22 mouse cellular contexts compared by ENCODE assay signal in the genomic region with DNA sequence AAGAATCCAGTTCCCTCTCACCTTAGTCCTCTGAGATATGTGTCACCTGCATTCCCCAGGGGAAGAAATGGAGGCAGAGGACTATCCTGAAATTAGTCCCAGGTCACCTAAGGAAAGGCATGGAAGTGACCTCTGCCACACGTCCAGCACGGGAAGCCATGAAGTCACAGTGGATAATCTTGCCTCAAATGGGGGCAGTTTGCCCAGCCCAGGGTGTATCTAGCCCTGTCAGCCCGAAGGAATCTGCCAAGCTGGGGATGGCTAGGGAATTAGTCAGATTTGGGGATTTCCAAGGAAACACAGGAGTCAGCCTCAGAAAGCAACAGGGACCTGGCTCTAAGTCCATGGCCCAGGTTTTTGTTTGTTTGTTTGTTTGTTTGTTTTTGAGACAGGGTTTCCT. TPM values are rescaled to one million over a fixed set of nuclear protein-coding genes. Genes with fewer than 3 reads are reported as not detected.
DNase-seq lines count a peak whose midpoint lies in the region; ATAC-seq and TF ChIP-seq lines count a peak whose summit lies in the region.
"Had no signal": no experiment of that assay in that cellular context is flagged by ENCODE, and none has a peak within 500 bp of the region (broad histone marks: within the 10 kb centered on the region; RNA-seq: fewer than 3 reads in every experiment).

No protein-coding gene starts in this region.

- H3K4me2 ChIP-seq in liver, embryonic 13.5 days: no peak overlapping the region
- no peak overlapping the region for H3K4me2 ChIP-seq in liver, postnatal 0 days (ENCODE audit: low read depth, low read length)
- H3K4me2 ChIP-seq: hindbrain, embryonic 12.5 days; limb, embryonic 13.5 days; neural tube, embryonic 13.5 days had no signal

- H3K9ac ChIP-seq in liver, embryonic 13.5 days: no peak overlapping the region
- no peak overlapping the region for H3K9ac ChIP-seq in liver, postnatal 0 days (replicated peaks)
- H3K9ac ChIP-seq: hindbrain, embryonic 12.5 days; limb, embryonic 13.5 days; neural tube, embryonic 13.5 days had no signal

- H3K79me2 ChIP-seq in C2C12 (ENCODE audit: control insufficient read depth, insufficient read depth): peaks cover 49% of the 10 kb centered on the region

- H3K4me1 ChIP-seq in liver, embryonic 13.5 days (replicated peaks): peaks cover 72% of the 10 kb centered on the region
- peaks cover 41% of the 10 kb centered on the region for H3K4me1 ChIP-seq in liver, postnatal 0 days (ENCODE audit: insufficient read depth)
- H3K4me1 ChIP-seq in embryonic fibroblast, embryonic 13.5 days (ENCODE audit: control insufficient read depth, insufficient read depth, low read length): peaks cover 9% of the 10 kb centered on the region

- 0 out of 2 replicates have a peak, but pooled peaks cover 4% of the 10 kb centered on the region for H3K36me3 ChIP-seq in liver, embryonic 13.5 days
- H3K36me3 ChIP-seq in liver, postnatal 0 days (replicated peaks; ENCODE audit: insufficient read depth, low read length): peaks cover 5% of the 10 kb centered on the region; the same call in 1 of the 2 replicates
- H3K36me3 ChIP-seq in C2C12 (ENCODE audit: control insufficient read depth, insufficient read depth): peaks cover 7% of the 10 kb centered on the region
- H3K36me3 ChIP-seq: embryonic facial prominence, embryonic 10.5 days; hindbrain, embryonic 12.5 days; limb, embryonic 13.5 days; neural tube, embryonic 13.5 days had no signal

- no peaks in the 10 kb centered on the region for H3K9me3 ChIP-seq in liver, embryonic 13.5 days (replicated peaks)
- no peaks in the 10 kb centered on the region for H3K9me3 ChIP-seq in liver, postnatal 0 days (ENCODE audit: low read length)
- H3K9me3 ChIP-seq: embryonic facial prominence, embryonic 10.5 days; hindbrain, embryonic 12.5 days; limb, embryonic 13.5 days; neural tube, embryonic 13.5 days had no signal

- H3ac ChIP-seq in C2C12 (ENCODE audit: control insufficient read depth, insufficient read length, low read depth): peak overlapping the region; percentile 9

- DNase-seq in liver, embryonic 13.5 days: no peak
- DNase-seq in liver, postnatal 0 days: no peak
- peak; percentile 82 for DNase-seq in adipocyte (ENCODE audit: low spot score)
- no peak for DNase-seq in right cerebral cortex, postnatal 4 days
- no peak for DNase-seq in c-Kit-positive CD71-positive TER-119-positive erythroid progenitor cells, embryonic 14.5 days (ENCODE audit: low spot score)
- DNase-seq: cerebellum, adult 11 months; cerebellum, adult 9-11 months; gastrocnemius, postnatal 25 days; heart, adult 2 months; kidney, postnatal 36 days; lung, adult 2 months; lung, postnatal 14 days; midbrain, embryonic 14.5 days; right cerebral cortex, adult 18-20 months had no signal

- H3K4me3 ChIP-seq in liver, embryonic 13.5 days (replicated peaks): no peak overlapping the region
- H3K4me3 ChIP-seq in liver, postnatal 0 days (ENCODE audit: low read depth, low read length): no peak overlapping the region
- H3K4me3 ChIP-seq in C2C12 (ENCODE audit: insufficient read depth, poor library complexity, severe bottlenecking): peak overlapping the region; percentile 35
- peak overlapping the region; percentile 16 for H3K4me3 ChIP-seq in embryonic fibroblast, embryonic 13.5 days (ENCODE audit: insufficient read depth, low read length)
- H3K4me3 ChIP-seq: embryonic facial prominence, embryonic 10.5 days; heart, adult 2 months; hindbrain, embryonic 12.5 days; limb, embryonic 13.5 days; neural tube, embryonic 13.5 days had no signal

- no peak for TF ChIP-seq CTCF in liver, postnatal 0 days (IDR thresholded peaks at IDR 0.05; ENCODE audit: low read depth)
- no peak for TF ChIP-seq CTCF in C2C12 (IDR thresholded peaks at IDR 0.05; ENCODE audit: control insufficient read depth, insufficient read depth, insufficient read length)
- TF ChIP-seq CTCF in embryonic fibroblast, embryonic 13.5 days (IDR thresholded peaks at IDR 0.05; ENCODE audit: borderline replicate concordance, insufficient read depth, low read length): no peak

- TF ChIP-seq EP300 in liver, postnatal 0 days (IDR thresholded peaks at IDR 0.05; ENCODE audit: low read depth): no peak

- H3K27me3 ChIP-seq in liver, embryonic 13.5 days: no peaks in the 10 kb centered on the region
- H3K27me3 ChIP-seq in liver, postnatal 0 days (ENCODE audit: insufficient read depth, low read length): no peaks in the 10 kb centered on the region
- H3K27me3 ChIP-seq in C2C12 (ENCODE audit: control insufficient read depth, insufficient read depth, insufficient read length): no peaks in the 10 kb centered on the region
- H3K27me3 ChIP-seq: hindbrain, embryonic 12.5 days; limb, embryonic 13.5 days; neural tube, embryonic 13.5 days had no signal

- no peak for ATAC-seq in liver, embryonic 13.5 days (ENCODE audit: low read depth)
- ATAC-seq in liver, postnatal 0 days: no peak
- ATAC-seq: intestine, postnatal 0 days had no signal

- 71% methylated on average over 3 of the region's 3 CpGs for WGBS in liver, embryonic 13.5 days (ENCODE audit: insufficient replicate concordance)
- 78% methylated on average over 3 of the region's 3 CpGs for WGBS in liver, postnatal 0 days (ENCODE audit: insufficient replicate concordance)

- peaks cover 42% of the 10 kb centered on the region for H3K79me3 ChIP-seq in C2C12 (ENCODE audit: low read depth)

- H3K27ac ChIP-seq in liver, embryonic 13.5 days: peak overlapping the region; percentile 88
- no peak overlapping the region for H3K27ac ChIP-seq in liver, postnatal 0 days (ENCODE audit: low read depth)
- peak overlapping the region; percentile 81 for H3K27ac ChIP-seq in embryonic fibroblast, embryonic 13.5 days (ENCODE audit: insufficient read depth, low read length)
- H3K27ac ChIP-seq: embryonic facial prominence, embryonic 10.5 days; heart, adult 2 months; hindbrain, embryonic 12.5 days; limb, embryonic 13.5 days; neural tube, embryonic 13.5 days; stomach, postnatal 0 days had no signal

- peak; percentile 56 for TF ChIP-seq POLR2A in embryonic fibroblast, embryonic 13.5 days (IDR thresholded peaks at IDR 0.05; ENCODE audit: low read depth, low read length)

TF ChIP-seq in C2C12, 6 proteins besides CTCF, POLR2A, EP300 and RAD21:
- no peak for TF ChIP-seq CEBPB (IDR thresholded peaks at IDR 0.05; ENCODE audit: low read depth)
- peak; percentile 13 for TF ChIP-seq FOSL1 (IDR thresholded peaks at IDR 0.05; ENCODE audit: insufficient read depth, low read length, poor library complexity, severe bottlenecking)

RNA-seq across cellular contexts. Expression of a gene that starts 1.2 kb away (rescaled TPM):
- polyA plus RNA-seq in liver, embryonic 13.5 days (2015; fragmentation: Nextera tagmentation; extraction: Ambion mirVana): 9.2 and 9.9 TPM in 2 replicates
- polyA plus RNA-seq in liver, postnatal 0 days (2015; fragmentation: Nextera tagmentation; extraction: Ambion mirVana): 7.4 and 8.7 TPM in 2 replicates
- polyA plus RNA-seq in C2C12 (2012; fragmentation: generic; extraction: Trizol): 29.4 TPM
- polyA plus RNA-seq in embryonic fibroblast, embryonic 13.5 days (2011; ENCODE audit: insufficient read length, low read depth, missing spikeins): 50.7 and 53.5 TPM in 2 replicates

RNA-seq across cellular contexts. Expression of a gene that starts 11.4 kb away (rescaled TPM):
- polyA plus RNA-seq in liver, embryonic 13.5 days (2015; fragmentation: Nextera tagmentation; extraction: Ambion mirVana): 16.2 and 18.3 TPM in 2 replicates
- 9.1 and 11.2 TPM in 2 replicates for polyA plus RNA-seq in liver, postnatal 0 days (2015; fragmentation: Nextera tagmentation; extraction: Ambion mirVana)
- 106 TPM for polyA plus RNA-seq in C2C12 (2012; fragmentation: generic; extraction: Trizol)
- polyA plus RNA-seq in embryonic fibroblast, embryonic 13.5 days (2011; ENCODE audit: insufficient read length, low read depth, missing spikeins): 80.8 and 91.7 TPM in 2 replicates

RNA-seq across cellular contexts. Expression of a gene that starts 34.3 kb away (rescaled TPM):
- polyA plus RNA-seq in liver, embryonic 13.5 days (2015; fragmentation: Nextera tagmentation; extraction: Ambion mirVana): 358 and 362 TPM in 2 replicates
- polyA plus RNA-seq in liver, postnatal 0 days (2015; fragmentation: Nextera tagmentation; extraction: Ambion mirVana): 537 and 576 TPM in 2 replicates
- 720 TPM for polyA plus RNA-seq in C2C12 (2012; fragmentation: generic; extraction: Trizol)
- 202 and 250 TPM in 2 replicates for polyA plus RNA-seq in embryonic fibroblast, embryonic 13.5 days (2011; ENCODE audit: insufficient read length, low read depth, missing spikeins)

RNA-seq across cellular contexts. Expression of a gene that starts 36.5 kb away (rescaled TPM):
- polyA plus RNA-seq in liver, embryonic 13.5 days (2015; fragmentation: Nextera tagmentation; extraction: Ambion mirVana): 0.54 and 0.69 TPM in 2 replicates
- 0.11 and 0.18 TPM in 2 replicates for polyA plus RNA-seq in liver, postnatal 0 days (2015; fragmentation: Nextera tagmentation; extraction: Ambion mirVana)
- 12.1 TPM for polyA plus RNA-seq in C2C12 (2012; fragmentation: generic; extraction: Trizol)
- polyA plus RNA-seq in embryonic fibroblast, embryonic 13.5 days (2011; ENCODE audit: insufficient read length, low read depth, missing spikeins): 24.1 and 28.4 TPM in 2 replicates

RNA-seq across cellular contexts. Expression of a gene that starts 43.9 kb away (rescaled TPM):
- polyA plus RNA-seq in liver, embryonic 13.5 days (2015; fragmentation: Nextera tagmentation; extraction: Ambion mirVana): 3.0 and 3.3 TPM in 2 replicates
- 3.0 and 4.3 TPM in 2 replicates for polyA plus RNA-seq in liver, postnatal 0 days (2015; fragmentation: Nextera tagmentation; extraction: Ambion mirVana)
- 77.5 TPM for polyA plus RNA-seq in C2C12 (2012; fragmentation: generic; extraction: Trizol)
- polyA plus RNA-seq in embryonic fibroblast, embryonic 13.5 days (2011; ENCODE audit: insufficient read length, low read depth, missing spikeins): 101 TPM in 2 replicates

Comparison
In these comparisons a context has a peak if more than half of its experiments do, and no peak if none do; other contexts are left out.
1. H3K4me3 ChIP-seq: peak in C2C12 (single experiment) and embryonic fibroblast, embryonic 13.5 days (single experiment); none in liver, embryonic 13.5 days (single experiment) and liver, postnatal 0 days (single experiment).